Mouse (Mus musculus) midbrain, postnatal 0 days (tissue): ENCODE results near the gene Morc3. TPM values are rescaled to one million over a fixed set of nuclear protein-coding genes. Genes with fewer than 3 reads are reported as not detected.
A peak's percentile ranks its signal among the peaks of the same experiment; 100 is the strongest.

Experiments
- ATAC-seq: fragments of 200-750 bp; cut with Nextera tagmentation; 2 replicates; pipeline ENCODE4 v1.8.0; 2017; ENCODE audit warnings: moderate number of reproducible peaks, mild to moderate bottlenecking, moderate TSS enrichment, moderate library complexity; ENCODE audit not compliant: low FRiP score
- DNase-seq: peaks from one replicate; pipeline ENCODE4 v3.0.0-alpha.2; 2015; ENCODE audit warnings: low spot score
- H3K27ac ChIP-seq: fragments of 300-500 bp; sonication (generic); 2 replicates; pipeline ENCODE4 v1.5.1; 2014; ENCODE audit warnings: low read depth, mild to moderate bottlenecking, low read length, mixed read lengths
- H3K27me3 ChIP-seq: fragments of 300-500 bp; sonication (generic); 2 replicates; pipeline ENCODE4 v1.6.1; 2014; ENCODE audit warnings: low read length, control low read depth, mixed read lengths; ENCODE audit not compliant: insufficient read depth
- H3K36me3 ChIP-seq: fragments of 300-500 bp; sonication (generic); 2 replicates; pipeline ENCODE4 v1.6.1; 2014; ENCODE audit warnings: low read length, control low read depth, mixed read lengths; ENCODE audit not compliant: insufficient read depth
- H3K4me1 ChIP-seq: fragments of 300-500 bp; sonication (generic); 2 replicates; pipeline ENCODE4 v1.6.1; 2014; ENCODE audit warnings: mild to moderate bottlenecking, control low read depth, antibody characterized with exemption, low read length, mixed read lengths; ENCODE audit not compliant: insufficient read depth
- H3K4me2 ChIP-seq: fragments of 300-500 bp; sonication (generic); 2 replicates; pipeline ENCODE4 v1.6.1; 2014; ENCODE audit warnings: low read depth, mild to moderate bottlenecking, low read length, mixed read lengths; ENCODE audit not compliant: poor library complexity, severe bottlenecking
- H3K4me3 ChIP-seq: fragments of 300-500 bp; sonication (generic); 2 replicates; pipeline ENCODE4 v1.5.1; 2014; ENCODE audit warnings: low read depth, mild to moderate bottlenecking, low read length, moderate library complexity
- H3K9ac ChIP-seq: fragments of 300-500 bp; sonication (generic); replicated peaks from 2 replicates; pipeline ENCODE4 v1.6.1; 2014; ENCODE audit warnings: mild to moderate bottlenecking, low read length, moderate library complexity, mixed read lengths; ENCODE audit not compliant: poor library complexity, severe bottlenecking
- H3K9me3 ChIP-seq: fragments of 300-500 bp; sonication (generic); 2 replicates; pipeline ENCODE4 v1.6.1; 2016; ENCODE audit warnings: low read length, control low read depth
- CTCF ChIP-seq: IDR thresholded peaks from 2 replicates; pipeline ENCODE4 v1.5.1; 2016; ENCODE audit warnings: antibody characterized with exemption, mild to moderate bottlenecking
- WGBS: fragments of 180-500 bp; shearing (Covaris S2); extraction: QIAGEN DNeasy Blood & Tissue Kit; methylation state at CpG from one replicate; pipeline ENCODE4 v1.1.7; 2014; 5-methylcytosine and 5-hydroxymethylcytosine counted together
- polyA plus RNA-seq: library from polyadenylated mRNA; unstranded; fragments of >200 nt; fragmentation: Nextera tagmentation; extraction: Ambion mirVana; gene quantifications from 2 replicates; pipeline ENCODE4 v1.2.1, GENCODE M21; 2015
- total RNA-seq: library from RNA; depleted of rRNA; stranded (reverse); fragments of >200 nt; gene quantifications from 2 replicates; pipeline ENCODE4 v1.2.3, GENCODE M21; 2014; rRNA removed

Morc3 gene
- total and polyA plus RNA-seq, 2 experiments from 2014 or later = 24.4 to 31.8 TPM

DNA sequence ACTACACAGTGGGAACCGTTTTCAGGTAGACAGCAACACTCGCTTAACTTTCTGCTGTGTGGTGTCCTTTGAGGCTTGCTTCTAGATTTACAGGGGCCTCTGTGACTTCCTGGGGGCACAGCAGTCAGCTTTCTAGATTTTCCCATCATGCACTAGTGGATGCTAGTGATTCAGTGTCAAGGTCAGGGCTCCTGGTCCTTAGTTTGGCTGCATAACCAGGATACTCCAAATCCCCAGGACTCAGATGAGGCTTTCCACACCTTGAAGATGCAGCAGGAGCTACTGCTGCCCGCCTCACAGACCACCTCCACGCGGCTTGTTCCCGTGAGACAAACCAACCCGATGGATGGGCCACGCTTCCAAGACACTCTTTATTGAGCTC lies 86.7 kb downstream of the Morc3 start:
- Histone ChIP-seq H3K9me3 (no peaks in the 10 kb centered on the region), H3K27ac (no peak overlapping the region), H3K36me3 (no peaks in the 10 kb centered on the region), H3K4me3 (no peak overlapping the region), H3K4me2 (peak overlapping the region; percentile 30; the same call in 1 of the 2 replicates), H3K4me1 (no peaks in the 10 kb centered on the region), H3K9ac (no peak overlapping the region), H3K27me3 (no peaks in the 10 kb centered on the region)
- no peak for DNase-seq
- no peak for ATAC-seq
- no peak for TF ChIP-seq CTCF
- WGBS = 61% methylated on average over 8 of the region's 8 CpGs

DNA sequence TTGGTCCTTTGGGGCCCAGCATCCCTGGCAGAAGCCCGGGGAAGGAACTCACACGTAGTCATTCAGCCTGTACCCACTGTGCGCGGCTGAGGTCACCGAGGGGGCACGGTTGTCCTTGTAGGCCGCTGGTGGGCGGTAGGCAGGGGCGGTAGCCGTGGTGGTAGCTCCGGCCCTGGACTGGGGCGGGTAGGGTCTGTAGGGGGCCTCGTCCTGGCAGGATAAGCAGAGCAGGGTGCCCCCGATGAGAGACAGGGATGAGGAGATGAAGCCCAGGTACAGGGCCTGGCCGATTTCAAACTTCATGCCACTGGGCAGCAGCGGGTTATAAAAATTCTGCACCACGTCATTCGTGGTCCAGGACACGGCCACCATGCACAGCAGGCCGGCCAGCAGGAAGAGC lies 87.3 kb downstream of the Morc3 start:
- DNase-seq = no peak
- no peaks in the 10 kb centered on the region for H3K27me3 ChIP-seq
- H3K36me3 ChIP-seq = no peaks in the 10 kb centered on the region
- H3K4me1 ChIP-seq = no peaks in the 10 kb centered on the region
- WGBS = 79% methylated on average over 20 of the region's 20 CpGs
- H3K9me3 ChIP-seq = no peaks in the 10 kb centered on the region
- H3K4me3 ChIP-seq = no peak overlapping the region
- no peak overlapping the region for H3K4me2 ChIP-seq
- no peak overlapping the region for H3K9ac ChIP-seq
- no peak; the same call in 1 of the 2 replicates for ATAC-seq
- no peak for TF ChIP-seq CTCF
- no peak overlapping the region for H3K27ac ChIP-seq

DNA sequence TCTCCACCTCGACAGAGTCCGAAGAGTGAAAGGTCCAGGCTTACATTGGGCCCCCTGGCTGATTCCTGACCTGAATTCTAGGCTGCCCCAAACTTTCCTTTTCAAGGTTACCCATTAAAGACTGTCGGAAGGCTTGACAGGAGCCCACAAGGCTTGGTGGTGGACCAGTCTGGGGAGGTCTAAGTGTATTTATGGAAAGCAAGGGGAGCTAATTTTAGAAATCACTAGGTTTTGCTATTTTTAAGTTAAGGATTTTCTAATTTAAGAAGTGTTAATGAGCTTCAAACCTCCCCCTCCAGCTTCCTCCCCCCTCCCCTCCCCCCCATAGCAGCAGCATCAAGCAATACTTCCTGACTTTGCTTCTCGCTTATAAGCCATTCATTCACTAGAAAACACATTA lies 88.8 kb downstream of the Morc3 start:
- TF ChIP-seq CTCF = no peak
- H3K4me1 ChIP-seq = no peaks in the 10 kb centered on the region
- no peaks in the 10 kb centered on the region for H3K36me3 ChIP-seq
- WGBS = 87% methylated on average over 4 of the region's 4 CpGs
- H3K27me3 ChIP-seq = no peaks in the 10 kb centered on the region
- no peaks in the 10 kb centered on the region for H3K9me3 ChIP-seq
- no peak overlapping the region for H3K4me2 ChIP-seq
- no peak overlapping the region for H3K27ac ChIP-seq
- DNase-seq (no peak), ATAC-seq (no peak)
- H3K4me3 ChIP-seq = no peak overlapping the region
- no peak overlapping the region for H3K9ac ChIP-seq

DNA sequence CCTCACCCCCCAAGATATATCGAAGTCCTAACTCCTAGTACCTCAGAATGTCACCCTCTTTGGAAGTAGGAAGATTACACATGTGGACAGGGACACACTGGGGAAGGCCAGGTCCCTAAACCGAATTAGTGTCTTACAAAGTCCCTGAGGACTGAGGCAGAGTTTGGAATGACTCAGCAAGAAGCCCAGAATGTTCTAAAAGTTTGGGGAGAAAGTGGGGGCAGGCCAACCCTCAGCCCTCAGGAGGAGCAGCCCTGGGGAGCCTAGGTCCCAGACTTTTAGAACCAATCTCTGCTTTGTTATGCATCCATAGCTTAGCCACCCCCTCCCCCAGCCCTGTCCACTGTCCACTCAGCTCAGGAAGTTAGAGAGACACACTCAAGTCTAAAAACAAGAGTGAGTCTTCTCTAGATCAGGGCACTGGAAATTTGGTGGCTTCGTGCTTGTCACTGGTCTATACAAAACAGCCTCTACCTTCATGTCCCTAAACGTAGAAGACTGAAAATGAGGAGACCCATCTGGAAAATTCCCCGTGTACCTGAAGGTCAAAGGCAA lies 91.0 kb downstream of the Morc3 start:
- Histone ChIP-seq H3K36me3 (no peaks in the 10 kb centered on the region), H3K27ac (no peak overlapping the region), H3K9ac (no peak overlapping the region), H3K9me3 (no peaks in the 10 kb centered on the region), H3K4me1 (no peaks in the 10 kb centered on the region), H3K27me3 (no peaks in the 10 kb centered on the region), H3K4me2 (no peak overlapping the region), H3K4me3 (no peak overlapping the region)
- no peak for ATAC-seq
- WGBS = 78% methylated on average over 5 of the region's 5 CpGs
- no peak for DNase-seq
- no peak for TF ChIP-seq CTCF

DNA sequence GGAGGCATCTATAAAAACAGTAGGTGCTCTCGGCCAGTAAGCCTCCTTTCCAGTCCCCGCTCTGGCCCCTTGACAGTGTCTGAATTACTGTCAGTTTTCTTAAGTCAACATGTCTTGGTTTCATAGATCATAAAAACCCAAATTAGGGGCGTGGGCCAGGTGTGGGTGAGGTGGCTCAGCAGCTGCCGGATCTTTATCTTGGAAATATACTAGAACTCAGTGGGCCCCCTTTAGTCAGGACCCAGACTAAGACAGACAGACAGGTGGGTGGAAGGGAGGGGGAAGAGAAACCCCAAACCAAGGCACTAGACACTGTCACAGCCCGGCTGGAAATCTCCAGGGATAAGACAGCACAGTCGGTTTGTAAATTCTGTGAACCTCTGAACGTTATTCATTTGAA lies 91.9 kb downstream of the Morc3 start:
- Histone ChIP-seq H3K36me3 (no peaks in the 10 kb centered on the region), H3K4me3 (no peak overlapping the region), H3K9ac (no peak overlapping the region), H3K4me2 (no peak overlapping the region), H3K4me1 (no peaks in the 10 kb centered on the region), H3K27me3 (no peaks in the 10 kb centered on the region), H3K27ac (no peak overlapping the region), H3K9me3 (no peaks in the 10 kb centered on the region)
- WGBS = 84% methylated on average over 7 of the region's 7 CpGs
- ATAC-seq (no peak), DNase-seq (no peak)
- TF ChIP-seq CTCF = no peak

Other genes starting within 250 kb of the Morc3 start
- 20.3 and 29.6 TPM in 2 replicates for gene Setd4, start 228.1 kb upstream of the Morc3 start, total RNA-seq
- gene Setd4, start 228.1 kb upstream of the Morc3 start, polyA plus RNA-seq = 14.9 and 17.2 TPM in 2 replicates
- 76.2 and 103 TPM in 2 replicates for gene Cbr1, start 226.3 kb upstream of the Morc3 start, total RNA-seq
- 111 and 118 TPM in 2 replicates for gene Cbr1, start 226.3 kb upstream of the Morc3 start, polyA plus RNA-seq
- not detected in 2 replicates for gene Gm5678, start 204.0 kb upstream of the Morc3 start, total RNA-seq
- not detected in 2 replicates for gene Gm5678, start 204.0 kb upstream of the Morc3 start, polyA plus RNA-seq
- 4.0 and 7.4 TPM in 2 replicates for gene Cbr3, start 148.9 kb upstream of the Morc3 start, total RNA-seq
- gene Cbr3, start 148.9 kb upstream of the Morc3 start, polyA plus RNA-seq = 3.6 and 5.0 TPM in 2 replicates
- gene Dop1b, start 120.2 kb upstream of the Morc3 start, total RNA-seq = 67.6 and 102 TPM in 2 replicates
- 26.1 and 27.8 TPM in 2 replicates for gene Dop1b, start 120.2 kb upstream of the Morc3 start, polyA plus RNA-seq
- gene Chaf1b, start 51.8 kb downstream of the Morc3 start, total RNA-seq = 7.6 and 9.3 TPM in 2 replicates
- 11.6 and 12.0 TPM in 2 replicates for gene Chaf1b, start 51.8 kb downstream of the Morc3 start, polyA plus RNA-seq
- 0.76 TPM in 1 of 2 replicates, not detected in the other for gene Cldn14, start 176.7 kb downstream of the Morc3 start, total RNA-seq
- gene Cldn14, start 176.7 kb downstream of the Morc3 start, polyA plus RNA-seq = 0.12 TPM in 1 of 2 replicates, not detected in the other